Mouse (Mus musculus) myocyte (in vitro differentiated cells): Measurements from ENCODE around the gene Zfp655. TPM values are rescaled to one million over a fixed set of nuclear protein-coding genes. Genes with fewer than 3 reads are reported as not detected.

Experiments
- H3K27me3 ChIP-seq: one replicate; pipeline ENCODE4 v1.6.1; 2011; ENCODE audit not compliant: control insufficient read depth, insufficient read depth, insufficient read length
- H3K36me3 ChIP-seq: one replicate; pipeline ENCODE4 v1.6.1; 2011; ENCODE audit not compliant: control insufficient read depth, insufficient read depth
- H3K4me2 ChIP-seq: one replicate; pipeline ENCODE4 v1.6.1; 2011; ENCODE audit warnings: low read depth, control low read depth
- H3K4me3 ChIP-seq: one replicate; pipeline ENCODE4 v1.5.1; 2011; ENCODE audit warnings: mild to moderate bottlenecking, control low read depth, moderate library complexity
- H3K79me2 ChIP-seq: one replicate; pipeline ENCODE4 v1.6.1; 2011; ENCODE audit not compliant: control insufficient read depth, insufficient read depth
- H3ac ChIP-seq: one replicate; pipeline ENCODE4 v1.6.1; 2011; ENCODE audit not compliant: control insufficient read depth, insufficient read length
- CEBPB ChIP-seq: IDR thresholded peaks from 2 replicates; pipeline ENCODE4 v1.6.1; 2011; ENCODE audit warnings: mild to moderate bottlenecking, moderate library complexity; ENCODE audit not compliant: poor library complexity, insufficient read depth, severe bottlenecking
- E2F4 ChIP-seq: IDR thresholded peaks from one replicate; pipeline ENCODE4 v1.6.1; 2011; ENCODE audit warnings: mild to moderate bottlenecking, control low read depth, moderate library complexity; ENCODE audit not compliant: insufficient read depth
- MAX ChIP-seq: IDR thresholded peaks from one replicate; pipeline ENCODE4 v1.6.1; 2011; ENCODE audit warnings: low read depth, mild to moderate bottlenecking, control low read depth
- MYOD1 ChIP-seq, 3 experiments: IDR thresholded peaks; one replicate each; pipeline ENCODE4 v1.6.1; 2011; ENCODE audit warnings: control low read depth in 2 of 3, low read depth in 2 of 3, mild to moderate bottlenecking in 2 of 3, moderate library complexity in 1 of 3; ENCODE audit not compliant: insufficient read length in 2 of 3, control insufficient read depth in 1 of 3
- MYOG ChIP-seq, 3 experiments: IDR thresholded peaks; one replicate each; pipeline ENCODE4 v1.6.1; 2011; ENCODE audit warnings: control low read depth in 2 of 3, low read depth in 2 of 3, mild to moderate bottlenecking in 2 of 3; ENCODE audit not compliant: insufficient read length in 2 of 3, control insufficient read depth in 1 of 3, insufficient read depth in 1 of 3
- POLR2A ChIP-seq: IDR thresholded peaks from one replicate; pipeline ENCODE4 v1.6.1; 2011; ENCODE audit warnings: low read depth, mild to moderate bottlenecking, control low read depth, moderate library complexity; ENCODE audit not compliant: insufficient read length
- POLR2AphosphoS2 ChIP-seq: IDR thresholded peaks from one replicate; pipeline ENCODE4 v1.6.1; 2011; ENCODE audit warnings: low read depth, control low read depth; ENCODE audit not compliant: insufficient read length
- REST ChIP-seq: IDR thresholded peaks from one replicate; pipeline ENCODE4 v1.6.1; 2011; ENCODE audit warnings: mild to moderate bottlenecking, control low read depth, moderate library complexity; ENCODE audit not compliant: insufficient read depth, insufficient read length
- SRF ChIP-seq: IDR thresholded peaks from one replicate; pipeline ENCODE4 v1.6.1; 2011; ENCODE audit warnings: low read depth; ENCODE audit not compliant: control insufficient read depth, insufficient read length
- TCF12 ChIP-seq: IDR thresholded peaks from one replicate; pipeline ENCODE4 v1.6.1; 2011; ENCODE audit warnings: mild to moderate bottlenecking, control low read depth; ENCODE audit not compliant: poor library complexity, insufficient read depth, severe bottlenecking
- TCF3 ChIP-seq: IDR thresholded peaks from one replicate; pipeline ENCODE4 v1.6.1; 2011; ENCODE audit warnings: low read depth, control low read depth; ENCODE audit not compliant: insufficient read length
- USF1 ChIP-seq: IDR thresholded peaks from one replicate; pipeline ENCODE4 v1.6.1; 2011; ENCODE audit warnings: low read depth, mild to moderate bottlenecking, control low read depth, moderate library complexity
- polyA plus RNA-seq: library from polyadenylated mRNA; unstranded; fragments of >200 nt; fragmentation: generic; extraction: Trizol; gene quantifications from one replicate; pipeline ENCODE4 v1.2.1, GENCODE M21; 2012; ENCODE audit warnings: missing spikeins

The Zfp655 gene
- polyA plus RNA-seq, 1 experiment, result 11.5 TPM

DNA sequence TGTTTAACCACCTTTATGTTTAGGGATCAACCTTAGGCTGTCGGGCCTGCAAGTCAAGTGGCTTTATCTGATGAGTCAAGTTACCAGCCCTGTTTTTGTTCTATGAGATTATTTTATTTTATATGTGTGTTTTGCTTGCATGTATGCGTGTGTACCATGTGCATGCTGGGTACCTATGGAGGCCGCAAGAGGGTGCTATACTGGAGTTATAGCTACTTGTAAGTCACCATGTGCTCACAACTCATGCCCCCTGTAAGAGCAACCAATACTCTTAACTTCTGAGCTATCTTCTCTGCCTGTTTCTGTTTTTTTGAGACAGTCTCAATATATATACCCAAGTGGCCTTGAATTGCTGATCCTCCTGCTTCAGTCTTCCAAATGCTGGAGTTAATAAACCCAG lies 18.0 kb upstream of the Zfp655 start:
- Histone ChIP-seq H3K36me3 (peaks cover 7% of the 10 kb centered on the region), H3ac (no peak overlapping the region), H3K4me2 (no peak overlapping the region), H3K4me3 (no peak overlapping the region), H3K79me2 (no peaks in the 10 kb centered on the region), H3K27me3 (no peaks in the 10 kb centered on the region)
- no peak for TF ChIP-seq E2F4
- no peak for TF ChIP-seq USF1
- no peak for TF ChIP-seq MAX
- no peak for TF ChIP-seq MYOD1 (IDR thresholded peaks at IDR 0.05; ENCODE audit: control insufficient read depth in 1 of 3, insufficient read length in 2 of 3, low read depth in 2 of 3)
- TF ChIP-seq TCF3, result no peak
- TF ChIP-seq CEBPB, result no peak
- TF ChIP-seq POLR2AphosphoS2, result no peak
- TF ChIP-seq SRF, result no peak
- TF ChIP-seq TCF12, result no peak
- TF ChIP-seq MYOG (IDR thresholded peaks at IDR 0.05; ENCODE audit: control insufficient read depth in 1 of 3, insufficient read depth in 1 of 3, insufficient read length in 2 of 3, low read depth in 2 of 3), result no peak
- no peak for TF ChIP-seq REST
- no peak for TF ChIP-seq POLR2A

DNA sequence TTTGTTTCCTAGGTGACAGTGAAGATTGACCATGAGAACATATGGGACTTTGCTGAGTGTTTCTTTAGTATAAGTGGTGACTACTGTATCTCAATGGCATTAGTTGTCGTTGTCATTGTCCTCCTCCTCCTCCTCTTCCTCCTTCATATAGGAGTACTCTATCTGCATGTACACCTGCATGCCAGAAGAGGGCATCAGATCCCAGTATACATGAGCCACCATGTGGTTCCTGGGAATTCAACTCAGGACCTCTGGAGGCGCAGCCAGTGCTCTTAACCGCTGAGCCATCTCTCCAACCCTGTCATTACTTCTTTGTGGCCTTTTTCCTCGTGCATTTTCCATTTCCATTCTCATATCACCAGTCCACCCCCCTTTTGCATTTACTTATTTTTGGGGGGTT lies 16.8 kb upstream of the Zfp655 start:
- H3K4me3 ChIP-seq, result no peak overlapping the region
- no peak overlapping the region for H3ac ChIP-seq
- no peak for TF ChIP-seq MYOD1 (IDR thresholded peaks at IDR 0.05; ENCODE audit: control insufficient read depth in 1 of 3, insufficient read length in 2 of 3, low read depth in 2 of 3)
- H3K4me2 ChIP-seq, result no peak overlapping the region
- peaks cover 7% of the 10 kb centered on the region for H3K36me3 ChIP-seq
- no peaks in the 10 kb centered on the region for H3K27me3 ChIP-seq
- no peaks in the 10 kb centered on the region for H3K79me2 ChIP-seq

DNA sequence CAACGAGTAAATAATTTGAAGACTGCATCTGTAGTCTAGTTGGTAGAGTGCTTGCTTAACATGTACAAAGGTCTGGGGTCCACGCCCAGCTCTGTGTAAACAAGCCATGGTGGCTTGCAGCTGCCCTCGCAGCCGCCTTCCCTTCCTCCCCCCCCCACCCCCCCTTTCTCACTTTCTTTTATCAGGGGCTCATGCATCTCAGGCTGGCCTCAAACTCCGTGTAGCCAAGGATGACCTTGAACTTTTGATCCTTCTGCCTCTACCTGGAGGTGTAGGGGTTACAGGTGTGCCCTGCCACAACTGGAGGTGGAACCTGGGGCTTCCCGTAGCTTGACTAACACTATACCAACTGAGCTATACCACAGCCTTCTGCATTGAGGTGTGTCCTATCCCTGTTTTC lies 13.8 kb upstream of the Zfp655 start:
- TF ChIP-seq REST, result no peak
- no peak for TF ChIP-seq MAX
- no peak for TF ChIP-seq USF1
- Histone ChIP-seq H3K36me3 (peaks cover 3% of the 10 kb centered on the region), H3K27me3 (no peaks in the 10 kb centered on the region), H3K4me3 (no peak overlapping the region), H3ac (no peak overlapping the region), H3K79me2 (no peaks in the 10 kb centered on the region), H3K4me2 (no peak overlapping the region)

DNA sequence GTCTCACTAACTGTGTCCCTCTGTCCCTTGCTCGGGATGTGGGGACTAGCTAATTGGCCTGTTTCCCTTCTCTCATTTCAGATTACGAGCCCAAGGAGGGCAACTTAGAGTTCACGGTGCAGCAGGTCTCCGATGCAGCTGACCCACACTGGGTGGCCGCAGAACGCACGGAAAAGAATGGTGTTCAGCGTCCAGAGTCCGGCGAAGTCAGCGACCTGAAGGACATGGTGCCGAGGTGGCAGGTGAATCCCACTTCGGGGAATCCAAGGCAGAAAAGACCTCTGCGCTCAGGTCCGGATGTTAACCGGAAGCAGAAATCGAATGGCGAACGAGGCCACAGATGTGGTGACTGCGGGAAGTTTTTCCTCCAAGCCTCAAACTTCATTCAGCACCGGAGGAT lies 13.3 kb upstream of the Zfp655 start:
- Histone ChIP-seq H3K4me3 (no peak overlapping the region), H3K36me3 (peaks cover 3% of the 10 kb centered on the region), H3ac (no peak overlapping the region), H3K4me2 (no peak overlapping the region), H3K79me2 (no peaks in the 10 kb centered on the region), H3K27me3 (no peaks in the 10 kb centered on the region)
- TF ChIP-seq POLR2AphosphoS2 (no peak), E2F4 (no peak), TCF12 (no peak), SRF (no peak), POLR2A (no peak), USF1 (no peak), TCF3 (no peak), CEBPB (no peak), MYOG (IDR thresholded peaks at IDR 0.05; ENCODE audit: control insufficient read depth in 1 of 3, insufficient read depth in 1 of 3, insufficient read length in 2 of 3, low read depth in 2 of 3) (no peak), MYOD1 (IDR thresholded peaks at IDR 0.05; ENCODE audit: control insufficient read depth in 1 of 3, insufficient read length in 2 of 3, low read depth in 2 of 3) (no peak), REST (no peak), MAX (no peak)

DNA sequence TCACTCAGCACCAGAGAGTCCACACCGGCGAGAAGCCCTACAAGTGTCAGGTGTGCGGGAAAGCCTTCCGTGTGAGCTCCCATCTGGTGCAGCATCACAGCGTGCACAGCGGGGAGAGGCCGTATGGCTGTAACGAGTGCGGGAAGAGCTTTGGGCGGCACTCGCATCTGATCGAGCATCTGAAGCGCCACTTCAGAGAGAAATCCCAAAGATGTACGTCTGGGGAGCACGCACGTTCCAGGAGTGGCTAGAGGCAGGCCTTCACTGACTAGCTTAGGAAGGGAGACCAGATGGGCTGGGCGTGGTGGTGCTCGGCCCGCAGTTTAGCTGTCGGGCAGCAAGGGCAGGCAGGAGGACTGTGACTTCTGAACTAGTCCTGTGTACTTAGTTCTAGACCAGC lies 12.8 kb upstream of the Zfp655 start:
- H3K36me3 ChIP-seq, result peaks cover 3% of the 10 kb centered on the region
- H3K4me2 ChIP-seq, result no peak overlapping the region
- no peak overlapping the region for H3ac ChIP-seq
- TF ChIP-seq MYOD1 (IDR thresholded peaks at IDR 0.05; ENCODE audit: control insufficient read depth in 1 of 3, insufficient read length in 2 of 3, low read depth in 2 of 3) (no peak), MAX (no peak), TCF12 (no peak), REST (no peak), POLR2A (no peak), USF1 (no peak), MYOG (IDR thresholded peaks at IDR 0.05; ENCODE audit: control insufficient read depth in 1 of 3, insufficient read depth in 1 of 3, insufficient read length in 2 of 3, low read depth in 2 of 3) (no peak), SRF (no peak), TCF3 (no peak), POLR2AphosphoS2 (no peak), CEBPB (no peak), E2F4 (no peak)
- H3K79me2 ChIP-seq, result no peaks in the 10 kb centered on the region
- H3K27me3 ChIP-seq, result no peaks in the 10 kb centered on the region
- no peak overlapping the region for H3K4me3 ChIP-seq
